Mouse (Mus musculus): ENCODE data around the gene Sntg2. TPM values are rescaled to one million over a fixed set of nuclear protein-coding genes. Genes with fewer than 3 reads are reported as not detected.
A peak's percentile ranks its signal among the peaks of the same experiment; 100 is the strongest.

The Sntg2 gene
- not detected in 2 replicates for polyA plus RNA-seq (2012; ENCODE audit: insufficient read depth, insufficient read length, missing spikeins)

DNA sequence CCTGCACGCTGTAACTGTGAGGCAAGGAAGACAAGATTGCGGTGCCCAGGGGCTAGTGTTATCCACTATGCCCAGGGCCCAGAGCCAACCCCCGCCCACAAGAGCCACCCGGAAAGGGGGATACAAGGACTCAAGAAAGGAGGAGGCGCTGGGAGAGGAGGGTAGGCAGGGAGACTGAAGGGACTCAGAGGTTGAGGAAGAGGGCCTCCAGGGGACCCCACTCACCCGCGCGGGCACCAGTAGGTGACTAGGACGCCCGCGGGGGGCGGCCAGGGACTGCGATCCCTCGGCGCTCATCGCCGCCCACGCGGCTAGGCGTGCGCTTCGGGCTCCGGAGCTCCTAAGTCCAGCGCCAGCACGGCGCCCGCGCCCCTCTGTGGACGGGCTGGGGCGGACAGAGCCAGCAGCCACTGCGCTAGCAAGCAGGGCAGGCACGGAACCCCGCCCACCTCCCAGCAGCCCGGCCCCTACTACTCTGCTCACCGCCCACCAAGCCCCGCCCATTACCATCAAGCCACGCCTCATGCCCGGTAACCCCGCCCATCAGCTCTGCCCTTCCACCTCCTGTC is at the start of gene Sntg2:
Gene Sntg2 (minus strand): TSS at position 443 of the 569 bp plus-strand sequence.
- no peaks in the 10 kb centered on the region for H3K4me1 ChIP-seq (ENCODE audit: control insufficient read depth, insufficient read depth, low read length)
- TF ChIP-seq POLR2A (IDR thresholded peaks at IDR 0.05; ENCODE audit: borderline replicate concordance, low read depth, low read length), result no peak
- TF ChIP-seq CTCF (IDR thresholded peaks at IDR 0.05; ENCODE audit: low read depth, low read length), result no peak
- no peak within 1 kb of the TSS for H3K4me3 ChIP-seq (ENCODE audit: insufficient read depth, low read length)
- H3K27ac ChIP-seq (ENCODE audit: insufficient read depth, low read depth, low read length), result no peak within 1 kb of the TSS

- Histone ChIP-seq H3K27ac (ENCODE audit: insufficient read depth, low read depth, low read length) (no peak overlapping the region), H3K4me1 (ENCODE audit: control insufficient read depth, insufficient read depth, low read length) (no peaks in the 10 kb centered on the region), H3K4me3 (ENCODE audit: insufficient read depth, low read length) (no peak overlapping the region)
- TF ChIP-seq POLR2A (IDR thresholded peaks at IDR 0.05; ENCODE audit: borderline replicate concordance, low read depth, low read length) (no peak), CTCF (IDR thresholded peaks at IDR 0.05; ENCODE audit: low read depth, low read length) (no peak)
Measured at GRCm38 (mm10) chr12:30416547-30416946, 43.4 kb upstream of the Sntg2 start.

DNA sequence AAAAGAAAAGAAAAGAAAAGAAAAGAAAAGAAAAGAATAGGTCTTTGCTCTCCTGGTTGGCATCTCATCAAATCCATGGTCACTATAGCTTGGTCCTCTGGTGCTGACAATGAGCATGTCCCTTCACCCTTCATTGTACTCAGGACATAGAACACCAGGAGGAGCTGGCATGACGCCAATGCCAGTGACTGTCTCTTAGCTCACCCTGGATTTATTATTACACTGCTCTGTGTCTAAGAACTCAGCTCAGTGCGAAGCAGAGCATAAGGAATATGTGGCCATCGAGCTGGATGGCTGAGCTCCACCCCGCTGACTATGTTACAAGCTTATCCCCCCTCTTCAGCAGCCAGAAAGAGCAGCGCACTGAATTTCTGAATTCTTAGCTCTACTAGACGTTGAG is 42.8 kb upstream of the Sntg2 start:
- TF ChIP-seq CTCF (IDR thresholded peaks at IDR 0.05; ENCODE audit: low read depth, low read length), result no peak
- TF ChIP-seq POLR2A (IDR thresholded peaks at IDR 0.05; ENCODE audit: borderline replicate concordance, low read depth, low read length), result no peak
- Histone ChIP-seq H3K4me3 (ENCODE audit: insufficient read depth, low read length) (no peak overlapping the region), H3K4me1 (ENCODE audit: control insufficient read depth, insufficient read depth, low read length) (no peaks in the 10 kb centered on the region)

DNA sequence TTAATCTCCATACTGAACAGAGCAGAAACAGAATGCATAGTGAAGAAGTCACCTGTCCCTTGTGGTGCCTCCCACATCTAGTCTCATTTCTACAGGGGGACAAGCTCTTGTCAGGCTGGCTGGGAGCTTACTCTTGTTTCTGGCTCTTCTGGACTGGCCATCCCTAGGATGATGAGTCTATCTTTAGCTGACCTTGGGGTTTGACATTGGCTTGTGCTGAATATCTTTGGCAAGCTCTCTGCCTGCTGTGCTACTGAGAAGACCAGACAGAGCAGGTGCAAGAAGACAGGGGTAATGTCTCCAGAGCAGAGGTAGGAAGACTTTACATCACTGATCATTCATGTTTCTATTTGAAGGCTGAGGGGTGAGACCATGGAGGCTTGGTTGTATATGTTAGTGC is 29.5 kb upstream of the Sntg2 start:
- Histone ChIP-seq H3K27ac (ENCODE audit: insufficient read depth, low read depth, low read length) (no peak overlapping the region), H3K4me1 (ENCODE audit: control insufficient read depth, insufficient read depth, low read length) (no peaks in the 10 kb centered on the region), H3K4me3 (ENCODE audit: insufficient read depth, low read length) (no peak overlapping the region)
- TF ChIP-seq POLR2A (IDR thresholded peaks at IDR 0.05; ENCODE audit: borderline replicate concordance, low read depth, low read length), result no peak
- TF ChIP-seq CTCF (IDR thresholded peaks at IDR 0.05; ENCODE audit: low read depth, low read length), result no peak

More for the DNA sequence above, 42.8 kb upstream of the Sntg2 start:
- no peak overlapping the region for H3K27ac ChIP-seq (ENCODE audit: insufficient read depth, low read depth, low read length)

DNA sequence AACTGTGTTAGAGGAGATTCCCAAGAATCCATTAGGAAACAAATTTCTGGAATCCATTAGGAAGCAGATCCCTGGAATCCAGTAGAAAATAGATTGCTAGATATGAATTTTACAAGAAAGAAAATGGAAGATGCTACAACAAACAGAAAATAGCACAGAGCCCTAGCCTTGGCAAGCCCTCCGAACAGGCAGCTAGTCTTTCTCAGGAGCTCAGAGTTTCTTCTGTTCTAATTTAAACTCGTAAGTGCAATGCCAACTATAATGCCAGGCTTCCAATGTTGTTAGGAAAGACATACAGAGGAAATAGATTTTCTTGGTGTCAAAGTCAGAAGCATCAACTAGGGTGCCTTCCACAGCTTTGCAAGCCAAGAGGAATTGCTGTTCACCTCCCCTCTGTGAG is 27.4 kb upstream of the Sntg2 start:
- no peak for TF ChIP-seq POLR2A (IDR thresholded peaks at IDR 0.05; ENCODE audit: borderline replicate concordance, low read depth, low read length)
- no peak for TF ChIP-seq CTCF (IDR thresholded peaks at IDR 0.05; ENCODE audit: low read depth, low read length)
- H3K27ac ChIP-seq (ENCODE audit: insufficient read depth, low read depth, low read length), result no peak overlapping the region
- no peaks in the 10 kb centered on the region for H3K4me1 ChIP-seq (ENCODE audit: control insufficient read depth, insufficient read depth, low read length)
- H3K4me3 ChIP-seq (ENCODE audit: insufficient read depth, low read length), result no peak overlapping the region

- H3K4me3 ChIP-seq (ENCODE audit: insufficient read depth, low read length), result no peak overlapping the region
- TF ChIP-seq CTCF (IDR thresholded peaks at IDR 0.05; ENCODE audit: low read depth, low read length) (no peak), POLR2A (IDR thresholded peaks at IDR 0.05; ENCODE audit: borderline replicate concordance, low read depth, low read length) (no peak)
- H3K4me1 ChIP-seq (ENCODE audit: control insufficient read depth, insufficient read depth, low read length), result no peaks in the 10 kb centered on the region
- no peak overlapping the region for H3K27ac ChIP-seq (ENCODE audit: insufficient read depth, low read depth, low read length)
Measured at GRCm38 (mm10) chr12:30400114-30400513, 26.9 kb upstream of the Sntg2 start.

- TF ChIP-seq POLR2A (IDR thresholded peaks at IDR 0.05; ENCODE audit: borderline replicate concordance, low read depth, low read length) (no peak), CTCF (IDR thresholded peaks at IDR 0.05; ENCODE audit: low read depth, low read length) (no peak)
- no peak overlapping the region for H3K4me3 ChIP-seq (ENCODE audit: insufficient read depth, low read length)
- no peaks in the 10 kb centered on the region for H3K4me1 ChIP-seq (ENCODE audit: control insufficient read depth, insufficient read depth, low read length)
- no peak overlapping the region for H3K27ac ChIP-seq (ENCODE audit: insufficient read depth, low read depth, low read length)
Measured at GRCm38 (mm10) chr12:30372293-30372692, 882 bp downstream of the Sntg2 start.

GRCm38 (mm10) chr12:30369786-30370185 is 3.4 kb downstream of the Sntg2 start:
- no peaks in the 10 kb centered on the region for H3K4me1 ChIP-seq (ENCODE audit: control insufficient read depth, insufficient read depth, low read length)
- peak; percentile 26; the same call in 1 of the 2 replicates for TF ChIP-seq CTCF (IDR thresholded peaks at IDR 0.05; ENCODE audit: low read depth, low read length)
- TF ChIP-seq POLR2A (IDR thresholded peaks at IDR 0.05; ENCODE audit: borderline replicate concordance, low read depth, low read length), result no peak
- H3K4me3 ChIP-seq (ENCODE audit: insufficient read depth, low read length), result no peak overlapping the region
- H3K27ac ChIP-seq (ENCODE audit: insufficient read depth, low read depth, low read length), result no peak overlapping the region

- Histone ChIP-seq H3K27ac (ENCODE audit: insufficient read depth, low read depth, low read length) (no peak overlapping the region), H3K4me3 (ENCODE audit: insufficient read depth, low read length) (no peak overlapping the region), H3K4me1 (ENCODE audit: control insufficient read depth, insufficient read depth, low read length) (no peaks in the 10 kb centered on the region)
- TF ChIP-seq CTCF (IDR thresholded peaks at IDR 0.05; ENCODE audit: low read depth, low read length), result no peak
- TF ChIP-seq POLR2A (IDR thresholded peaks at IDR 0.05; ENCODE audit: borderline replicate concordance, low read depth, low read length), result no peak
Measured at GRCm38 (mm10) chr12:30369141-30369540, 4.0 kb downstream of the Sntg2 start.

- H3K4me3 ChIP-seq (ENCODE audit: insufficient read depth, low read length), result no peak overlapping the region
- H3K27ac ChIP-seq (ENCODE audit: insufficient read depth, low read depth, low read length), result no peak overlapping the region
- H3K4me1 ChIP-seq (ENCODE audit: control insufficient read depth, insufficient read depth, low read length), result no peaks in the 10 kb centered on the region
- no peak for TF ChIP-seq CTCF (IDR thresholded peaks at IDR 0.05; ENCODE audit: low read depth, low read length)
- no peak for TF ChIP-seq POLR2A (IDR thresholded peaks at IDR 0.05; ENCODE audit: borderline replicate concordance, low read depth, low read length)
Measured at GRCm38 (mm10) chr12:30362306-30362705, 10.9 kb downstream of the Sntg2 start.

All from bone marrow macrophage, adult 2 months (primary cell).